Mouse (Mus musculus) regulatory T cell (primary cell): ENCODE results near the gene Rbms3.

Experiments used
- in situ Hi-C: fragments of 300-600 bp; cut with MboI, MseI; formaldehyde crosslinking; loops from one replicate; pipeline ENCODE4 v1.15.1; 2025; ENCODE audit warnings: high pct_unique_total_duplicates

The Rbms3 gene

GRCm38 (mm10) chr9:117048641-117049040 lies 581.1 kb downstream of the Rbms3 start:
- in situ Hi-C loops = no loop called here

GRCm38 (mm10) chr9:117041993-117042366 lies 587.7 kb downstream of the Rbms3 start:
- in situ Hi-C loops = no loop called here

- in situ Hi-C loops = no loop called here
Observed at GRCm38 (mm10) chr9:117041291-117041992, 588.3 kb downstream of the Rbms3 start.

GRCm38 (mm10) chr9:117039941-117040453 lies 589.7 kb downstream of the Rbms3 start:
- in situ Hi-C loops = no loop called here

- in situ Hi-C loops = no loop called here
Observed at GRCm38 (mm10) chr9:117032690-117033089, 597.0 kb downstream of the Rbms3 start.

GRCm38 (mm10) chr9:117031237-117031636 lies 598.5 kb downstream of the Rbms3 start:
- in situ Hi-C loops = no loop called here

- in situ Hi-C loops = no loop called here
Observed at GRCm38 (mm10) chr9:117030837-117031236, 598.9 kb downstream of the Rbms3 start.

GRCm38 (mm10) chr9:117029953-117030352 lies 599.8 kb downstream of the Rbms3 start:
- in situ Hi-C loops = no loop called here

GRCm38 (mm10) chr9:117028586-117028985 lies 601.1 kb downstream of the Rbms3 start:
- in situ Hi-C loops = no loop called here

- in situ Hi-C loops = no loop called here
Observed at GRCm38 (mm10) chr9:117022086-117022485, 607.6 kb downstream of the Rbms3 start.

- in situ Hi-C loops = no loop called here
Observed at GRCm38 (mm10) chr9:117021506-117021905, 608.2 kb downstream of the Rbms3 start.

GRCm38 (mm10) chr9:117020216-117020615 lies 609.5 kb downstream of the Rbms3 start:
- in situ Hi-C loops = no loop called here

GRCm38 (mm10) chr9:117018741-117019163 lies 611.0 kb downstream of the Rbms3 start:
- in situ Hi-C loops = no loop called here

GRCm38 (mm10) chr9:117018301-117018700 lies 611.4 kb downstream of the Rbms3 start:
- in situ Hi-C loops = no loop called here

GRCm38 (mm10) chr9:117016605-117017319 lies 613.0 kb downstream of the Rbms3 start:
- in situ Hi-C loops = no loop called here

GRCm38 (mm10) chr9:117013386-117013785 lies 616.3 kb downstream of the Rbms3 start:
- in situ Hi-C loops = no loop called here

- in situ Hi-C loops = no loop called here
Observed at GRCm38 (mm10) chr9:117010801-117011200, 618.9 kb downstream of the Rbms3 start.

GRCm38 (mm10) chr9:117008194-117008593 lies 621.5 kb downstream of the Rbms3 start:
- in situ Hi-C loops = no loop called here

- in situ Hi-C loops = no loop called here
Observed at GRCm38 (mm10) chr9:117002083-117002482, 627.6 kb downstream of the Rbms3 start.

- in situ Hi-C loops = no loop called here
Observed at GRCm38 (mm10) chr9:116999186-116999585, 630.5 kb downstream of the Rbms3 start.

- in situ Hi-C loops = no loop called here
Observed at GRCm38 (mm10) chr9:116990321-116990720, 639.4 kb downstream of the Rbms3 start.

GRCm38 (mm10) chr9:116980801-116981200 lies 648.9 kb downstream of the Rbms3 start:
- in situ Hi-C loops = no loop called here

GRCm38 (mm10) chr9:116977428-116977827 lies 652.3 kb downstream of the Rbms3 start:
- in situ Hi-C loops = no loop called here
